10 mouse cellular contexts compared by ENCODE assay signal in genomic region chr2:132135876-132136637, GRCm38 (mm10). TPM values are rescaled to one million over a fixed set of nuclear protein-coding genes. Genes with fewer than 3 reads are reported as not detected.
DNase-seq lines count a peak whose midpoint lies in the region; ATAC-seq and TF ChIP-seq lines count a peak whose summit lies in the region.
"Had no signal": no experiment of that assay in that cellular context is flagged by ENCODE, and none has a peak within 500 bp of the region (broad histone marks: within the 10 kb centered on the region; RNA-seq: fewer than 3 reads in every experiment).

No protein-coding gene starts in this region.

- TF ChIP-seq EP300 in stomach, postnatal 0 days (optimal IDR thresholded peaks at IDR 0.05): no peak

- H3K9ac ChIP-seq in stomach, postnatal 0 days (ENCODE audit: low read length): no peak overlapping the region
- H3K9ac ChIP-seq: hindbrain, embryonic 14.5 days; limb, embryonic 15.5 days had no signal

- no peak overlapping the region for H3K4me2 ChIP-seq in stomach, postnatal 0 days (replicated peaks; ENCODE audit: low read depth)
- H3K4me2 ChIP-seq: hindbrain, embryonic 14.5 days; limb, embryonic 15.5 days had no signal

- no peaks in the 10 kb centered on the region for H3K27me3 ChIP-seq in stomach, postnatal 0 days (ENCODE audit: control insufficient read depth, insufficient read depth, low read length)
- H3K27me3 ChIP-seq: limb, embryonic 15.5 days had no signal

- H3K9me3 ChIP-seq in stomach, postnatal 0 days (ENCODE audit: control insufficient read depth, low read length): no peaks in the 10 kb centered on the region
- H3K9me3 ChIP-seq: limb, embryonic 15.5 days had no signal

- TF ChIP-seq CTCF in gastrocnemius, adult 2 months (IDR thresholded peaks at IDR 0.05): peak; percentile 55
- peak; percentile 35; the same call in 1 of the 2 replicates for TF ChIP-seq CTCF in brain, embryonic 14.5 days (IDR thresholded peaks at IDR 0.05; ENCODE audit: borderline replicate concordance, extremely low read depth, insufficient read depth, insufficient read length)
- peak; percentile 63 for TF ChIP-seq CTCF in stomach, postnatal 0 days (IDR thresholded peaks at IDR 0.05; ENCODE audit: low read depth)

- DNase-seq in gastrocnemius, adult 2 months: peak; percentile 55
- DNase-seq in gastrocnemius, postnatal 4 days (ENCODE audit: low spot score in 2 of 2): no peak
- peak; percentile 42 for DNase-seq in retina, embryonic 14.5 days (ENCODE audit: low spot score)
- DNase-seq in retina, postnatal 1 day: no peak
- DNase-seq in brain, embryonic 14.5 days (ENCODE audit: low read depth): no peak
- no peak for DNase-seq in stomach, postnatal 0 days (ENCODE audit: low spot score)
- no peak for DNase-seq in ovary, postnatal 36 days (ENCODE audit: low spot score)
- DNase-seq in urinary bladder, postnatal 10 days (ENCODE audit: low spot score): no peak

- no peak for TF ChIP-seq POLR2A in brain, embryonic 14.5 days (IDR thresholded peaks at IDR 0.05; ENCODE audit: borderline replicate concordance, extremely low read depth, insufficient read depth, insufficient read length, poor library complexity, severe bottlenecking)

- H3K27ac ChIP-seq in gastrocnemius, adult 2 months: peak overlapping the region; percentile 56
- no peak overlapping the region for H3K27ac ChIP-seq in stomach, postnatal 0 days (replicated peaks)
- H3K27ac ChIP-seq: hindbrain, embryonic 14.5 days; limb, embryonic 15.5 days had no signal

- no peak for ATAC-seq in stomach, postnatal 0 days (ENCODE audit: low FRiP score, low TSS enrichment)

- H3K4me1 ChIP-seq in stomach, postnatal 0 days (replicated peaks; ENCODE audit: control insufficient read depth, insufficient read depth): no peaks in the 10 kb centered on the region; the same call in 1 of the 2 replicates

- 83% methylated on average over 8 of the region's 8 CpGs for WGBS in stomach, postnatal 0 days

- no peak overlapping the region for H3K4me3 ChIP-seq in gastrocnemius, adult 2 months
- H3K4me3 ChIP-seq in stomach, postnatal 0 days (ENCODE audit: low read depth, low read length): no peak overlapping the region
- H3K4me3 ChIP-seq: limb, embryonic 15.5 days had no signal

- H3K36me3 ChIP-seq in stomach, postnatal 0 days (ENCODE audit: control insufficient read depth, insufficient read depth, low read length): no peaks in the 10 kb centered on the region
- H3K36me3 ChIP-seq: limb, embryonic 15.5 days had no signal

- intact Hi-C loops in gastrocnemius, adult 2 months (cut with DNase I): no loop called here

RNA-seq across cellular contexts. Expression of gene Slc23a2, which starts 8.9 kb away (rescaled TPM):
- total RNA-seq in gastrocnemius, adult 2 months (2021): 10 to 100 TPM in 1 of 2 experiments, 1 to 10 TPM in 1; 7.7 to 10.8 TPM
- 10 to 100 TPM; 12.0 to 14.5 TPM for total RNA-seq in gastrocnemius, postnatal 4 days (2021)
- 36.3 and 40.9 TPM in 2 replicates for polyA plus RNA-seq in brain, embryonic 14.5 days (2012; rRNA removed)
- 5.4 and 5.6 TPM in 2 replicates for polyA plus RNA-seq in stomach, postnatal 0 days (2015; fragmentation: Nextera tagmentation; extraction: Ambion mirVana)

Comparison
In these comparisons a context has a peak if more than half of its experiments do, and no peak if none do; other contexts are left out.
1. DNase-seq: peak in gastrocnemius, adult 2 months (single experiment) and retina, embryonic 14.5 days (single experiment); none in gastrocnemius, postnatal 4 days (0 of 2), retina, postnatal 1 day (single experiment), brain, embryonic 14.5 days (single experiment), stomach, postnatal 0 days (single experiment), ovary, postnatal 36 days (single experiment) and urinary bladder, postnatal 10 days (single experiment).
2. Peak in every context shown above with its lines, with median percentiles within 50 percentile points of each other: CTCF ChIP-seq.